Mouse (Mus musculus): ENCODE data around the gene C530008M17Rik.
A peak's percentile ranks its signal among the peaks of the same experiment; 100 is the strongest.
"Not testable (repeated sequence)": the region's sequence is repeated elsewhere in the genome, so short reads cannot be mapped to it uniquely, and the experiment has no call there.

Gene C530008M17Rik

GRCm38 (mm10) chr5:76884107-76884506 lies 227.8 kb downstream of the C530008M17Rik start:
- DNase-seq (ENCODE audit: low read depth in 2 of 2, low spot score in 2 of 2): no peak

DNA sequence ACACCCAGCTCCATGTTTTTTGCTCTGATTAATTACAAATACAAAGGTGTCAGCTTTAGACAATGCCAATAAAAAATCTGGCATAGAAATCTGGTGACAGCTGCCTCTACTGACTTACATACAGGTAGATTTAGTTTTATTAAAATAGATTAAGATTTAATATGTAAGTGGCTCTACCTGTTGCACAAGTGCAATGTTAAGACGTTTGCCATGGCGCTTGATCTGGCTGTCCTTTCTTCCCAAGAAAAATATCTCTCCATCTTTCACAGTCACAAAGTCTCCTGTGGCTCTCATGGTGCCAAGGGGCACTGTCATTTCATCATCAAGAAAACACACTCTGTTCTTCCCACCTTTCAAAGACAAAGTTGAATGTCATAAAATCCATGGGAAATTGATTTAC lies 230.7 kb downstream of the C530008M17Rik start:
- DNase-seq (ENCODE audit: low read depth in 2 of 2, low spot score in 2 of 2): no peak

DNA sequence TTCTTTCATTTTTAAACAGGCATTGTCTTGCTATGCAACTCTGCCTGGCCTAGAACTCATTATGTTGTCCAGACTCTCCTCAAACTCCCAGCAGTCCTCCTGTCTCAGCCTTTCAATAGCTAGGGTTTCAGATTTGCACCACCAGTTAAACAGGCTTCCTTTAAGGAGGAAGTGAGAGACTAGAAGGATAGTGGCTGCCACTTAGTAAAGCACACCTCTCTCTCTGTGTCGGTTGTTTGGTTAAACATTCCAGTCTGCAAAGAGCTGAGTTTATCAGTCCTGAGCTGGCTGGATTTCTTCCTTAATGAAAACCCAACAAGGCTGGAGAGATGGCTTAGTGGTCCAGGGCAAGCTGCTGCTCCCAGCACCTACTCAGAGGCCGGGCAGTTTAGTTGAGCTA lies 236.3 kb downstream of the C530008M17Rik start:
- no peak for DNase-seq (ENCODE audit: low read depth in 2 of 2, low spot score in 2 of 2)

GRCm38 (mm10) chr5:76893084-76893483 lies 236.8 kb downstream of the C530008M17Rik start:
- no peak for DNase-seq (ENCODE audit: low read depth in 2 of 2, low spot score in 2 of 2)

GRCm38 (mm10) chr5:76902131-76902530 lies 245.8 kb downstream of the C530008M17Rik start:
- DNase-seq (ENCODE audit: low read depth in 2 of 2, low spot score in 2 of 2): no peak

DNA sequence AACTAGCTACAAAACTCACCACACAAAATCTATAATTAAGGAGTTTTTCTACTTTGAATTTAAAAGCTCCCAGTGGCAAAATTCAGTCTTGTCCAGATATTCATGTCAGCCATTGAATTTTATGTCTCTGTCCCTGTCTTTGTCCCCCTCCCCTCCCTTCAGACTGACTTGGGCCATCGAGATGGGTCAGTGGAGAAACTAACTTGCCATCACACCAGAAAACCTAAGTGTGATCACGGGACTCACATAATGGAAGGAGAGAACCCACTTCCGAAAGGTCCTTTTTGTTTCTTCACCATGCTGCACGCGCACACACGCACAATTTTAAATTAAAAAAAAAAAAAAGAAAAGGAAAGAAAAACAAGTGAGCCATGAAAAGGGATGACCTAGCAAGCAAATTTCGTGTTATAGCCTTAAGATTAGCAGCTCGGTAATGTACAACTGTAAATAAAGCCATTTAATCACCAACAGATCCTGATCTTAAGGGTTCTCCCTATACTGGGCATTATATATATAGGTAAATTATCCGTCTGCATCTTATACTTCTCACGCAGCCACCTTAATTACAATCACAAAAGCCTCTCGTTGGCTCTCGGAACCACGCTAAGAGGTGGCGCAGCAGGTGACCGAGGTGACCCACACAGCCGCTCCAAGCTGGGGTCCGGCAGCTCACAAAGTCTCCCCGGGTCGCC lies 248.5 kb downstream of the C530008M17Rik start:
- DNase-seq (ENCODE audit: low read depth in 2 of 2, low spot score in 2 of 2): peak in 1 of 2 experiments; percentile 6

DNA sequence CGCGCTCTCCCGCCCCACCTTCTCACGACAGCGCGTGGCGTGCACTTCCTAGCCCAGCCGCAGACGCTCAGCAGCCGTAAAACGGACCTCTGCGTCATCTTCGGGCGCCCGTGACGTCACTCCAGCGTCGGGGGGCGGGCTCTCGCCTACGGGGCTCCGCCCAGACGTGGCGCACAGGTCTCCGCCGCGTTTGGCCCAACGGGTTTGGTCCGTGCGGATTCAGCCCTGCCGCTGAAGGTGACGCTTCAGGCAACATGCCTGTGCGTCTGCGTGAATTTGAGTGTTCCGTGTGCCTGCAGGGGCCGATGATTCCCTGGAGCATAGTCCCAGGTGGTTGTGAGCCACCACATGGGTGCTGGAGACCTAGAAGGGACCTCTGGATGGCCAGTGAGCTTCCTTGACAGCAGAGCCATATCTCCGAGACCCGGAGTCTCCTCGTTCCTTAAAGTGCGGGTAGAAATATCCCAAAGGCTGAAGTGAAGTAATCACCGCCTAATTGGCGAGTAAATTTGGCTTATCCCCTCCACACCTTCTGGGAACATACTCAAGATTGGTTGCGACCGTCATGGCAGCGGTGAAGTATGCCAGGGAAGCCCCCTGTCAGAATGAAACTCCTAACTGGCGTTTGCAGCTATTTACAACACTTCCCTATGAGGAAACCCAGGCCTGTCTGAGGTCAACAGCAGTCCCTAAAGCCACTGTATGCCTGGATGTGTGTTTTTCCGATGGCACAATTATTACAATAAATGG lies 249.3 kb downstream of the C530008M17Rik start, which contains the start of gene Aasdh:
TSS of gene Aasdh (minus strand) at position 110 of the 750 bp plus-strand sequence.
- peak; percentile 95 to 97 for DNase-seq (ENCODE audit: low read depth in 2 of 2, low spot score in 2 of 2)

DNA sequence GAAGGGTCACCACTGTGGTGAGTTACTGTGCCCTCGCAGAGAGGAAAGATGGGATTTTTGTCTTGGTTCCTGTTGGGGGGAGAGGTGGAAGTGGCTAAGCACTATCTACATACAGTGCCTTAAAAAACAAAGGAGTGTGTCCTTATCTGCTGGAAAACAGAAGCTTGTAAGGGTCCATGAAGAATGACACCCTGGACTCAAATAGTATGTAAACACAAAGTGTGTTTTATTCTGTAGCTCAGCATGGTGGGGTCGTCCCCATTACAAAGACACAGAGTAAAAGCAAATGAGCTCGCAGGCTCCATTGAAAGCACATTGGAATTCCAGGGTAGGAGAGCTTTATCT lies 249.8 kb downstream of the C530008M17Rik start:
- DNase-seq (ENCODE audit: low read depth in 2 of 2, low spot score in 2 of 2): no peak

DNA sequence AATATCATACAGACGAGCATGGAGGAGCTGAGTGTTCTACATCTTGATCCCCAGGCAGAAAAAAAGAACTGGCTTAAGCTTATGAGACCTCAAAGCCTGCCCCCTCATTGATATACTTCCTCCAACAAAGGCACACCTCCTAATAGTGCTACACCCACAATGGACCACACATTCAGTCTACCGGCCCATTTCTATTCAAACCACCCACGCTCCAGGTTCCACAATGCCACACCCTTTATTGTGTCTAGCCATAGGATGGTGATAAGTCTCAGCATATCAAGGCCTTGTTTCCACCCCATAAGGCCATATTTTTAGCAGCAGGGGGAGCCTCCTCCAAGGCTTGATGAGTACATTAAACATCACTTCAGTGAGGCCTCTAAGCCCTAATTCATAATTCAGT lies 254.5 kb downstream of the C530008M17Rik start:
- no peak for DNase-seq (ENCODE audit: low read depth in 2 of 2, low spot score in 2 of 2)

- DNase-seq (ENCODE audit: low read depth in 2 of 2, low spot score in 2 of 2): not testable (repeated sequence)
Observed at GRCm38 (mm10) chr5:76912522-76912921, 256.2 kb downstream of the C530008M17Rik start.

- DNase-seq (ENCODE audit: low read depth in 2 of 2, low spot score in 2 of 2): no peak
Observed at GRCm38 (mm10) chr5:76922833-76923232, 266.5 kb downstream of the C530008M17Rik start.
